Mouse (Mus musculus): ENCODE measurements around the gene Gfra1.

Gfra1 gene

GRCm38 (mm10) chr19:58455496-58456061 is at the start of gene Gfra1:
Gfra1 (minus strand) TSS chr19:58455909.
- no peak for DNase-seq (ENCODE audit: low read depth, low spot score)

- DNase-seq (ENCODE audit: low read depth, low spot score): no peak
Observed at GRCm38 (mm10) chr19:58500049-58500448, 44.3 kb upstream of the Gfra1 start.

- no peak for DNase-seq (ENCODE audit: low read depth, low spot score)
Observed at GRCm38 (mm10) chr19:58499420-58499966, 43.8 kb upstream of the Gfra1 start.

- no peak for DNase-seq (ENCODE audit: low read depth, low spot score)
Observed at GRCm38 (mm10) chr19:58497106-58497505, 41.4 kb upstream of the Gfra1 start.

GRCm38 (mm10) chr19:58486686-58487085 is 31.0 kb upstream of the Gfra1 start:
- no peak for DNase-seq (ENCODE audit: low read depth, low spot score)

- DNase-seq (ENCODE audit: low read depth, low spot score): no peak
Observed at GRCm38 (mm10) chr19:58482373-58482977, 26.8 kb upstream of the Gfra1 start.

- no peak for DNase-seq (ENCODE audit: low read depth, low spot score)
Observed at GRCm38 (mm10) chr19:58474251-58474650, 18.5 kb upstream of the Gfra1 start.

GRCm38 (mm10) chr19:58469421-58469820 is 13.7 kb upstream of the Gfra1 start:
- peak; percentile 56 for DNase-seq (ENCODE audit: low read depth, low spot score)

- peak; percentile 6 for DNase-seq (ENCODE audit: low read depth, low spot score)
Observed at GRCm38 (mm10) chr19:58468331-58468730, 12.6 kb upstream of the Gfra1 start.

- DNase-seq (ENCODE audit: low read depth, low spot score): no peak
Observed at GRCm38 (mm10) chr19:58463755-58464154, 8.0 kb upstream of the Gfra1 start.

- DNase-seq (ENCODE audit: low read depth, low spot score): no peak
Observed at GRCm38 (mm10) chr19:58460361-58461022, 4.8 kb upstream of the Gfra1 start.

GRCm38 (mm10) chr19:58456491-58457061 is 867 bp upstream of the Gfra1 start:
- no peak for DNase-seq (ENCODE audit: low read depth, low spot score)

- DNase-seq (ENCODE audit: low read depth, low spot score): no peak
Observed at GRCm38 (mm10) chr19:58455061-58455495, 631 bp downstream of the Gfra1 start.

GRCm38 (mm10) chr19:58454261-58455060 is 1.2 kb downstream of the Gfra1 start:
- DNase-seq (ENCODE audit: low read depth, low spot score): no peak

- no peak for DNase-seq (ENCODE audit: low read depth, low spot score)
Observed at GRCm38 (mm10) chr19:58453581-58453980, 2.1 kb downstream of the Gfra1 start.

GRCm38 (mm10) chr19:58452941-58453551 is 2.7 kb downstream of the Gfra1 start:
- no peak for DNase-seq (ENCODE audit: low read depth, low spot score)

- DNase-seq (ENCODE audit: low read depth, low spot score): no peak
Observed at GRCm38 (mm10) chr19:58452178-58452819, 3.4 kb downstream of the Gfra1 start.

GRCm38 (mm10) chr19:58451323-58451722 is 4.4 kb downstream of the Gfra1 start:
- DNase-seq (ENCODE audit: low read depth, low spot score): no peak

GRCm38 (mm10) chr19:58450716-58451115 is 5.0 kb downstream of the Gfra1 start:
- no peak for DNase-seq (ENCODE audit: low read depth, low spot score)

Data from A20 (cell line).